Mouse (Mus musculus) left cerebral cortex, adult 8-10 months (tissue): Measurements from ENCODE around the gene Mgll. TPM values are rescaled to one million over a fixed set of nuclear protein-coding genes. Genes with fewer than 3 reads are reported as not detected.
A peak's percentile ranks its signal among the peaks of the same experiment; 100 is the strongest.

Source experiments
- DNase-seq, 2 experiments: peaks; one replicate each; pipeline ENCODE4 v3.0.0; 2022; ENCODE audit warnings: low spot score in 2 of 2
- total RNA-seq, 4 experiments: library from RNA; stranded (reverse); gene quantifications; 2 replicates each; pipeline ENCODE4 v1.2.4; 2022

Mgll gene
- total RNA-seq, 4 experiments from 2014 or later, result 167 to 184 (median 176) TPM

DNA sequence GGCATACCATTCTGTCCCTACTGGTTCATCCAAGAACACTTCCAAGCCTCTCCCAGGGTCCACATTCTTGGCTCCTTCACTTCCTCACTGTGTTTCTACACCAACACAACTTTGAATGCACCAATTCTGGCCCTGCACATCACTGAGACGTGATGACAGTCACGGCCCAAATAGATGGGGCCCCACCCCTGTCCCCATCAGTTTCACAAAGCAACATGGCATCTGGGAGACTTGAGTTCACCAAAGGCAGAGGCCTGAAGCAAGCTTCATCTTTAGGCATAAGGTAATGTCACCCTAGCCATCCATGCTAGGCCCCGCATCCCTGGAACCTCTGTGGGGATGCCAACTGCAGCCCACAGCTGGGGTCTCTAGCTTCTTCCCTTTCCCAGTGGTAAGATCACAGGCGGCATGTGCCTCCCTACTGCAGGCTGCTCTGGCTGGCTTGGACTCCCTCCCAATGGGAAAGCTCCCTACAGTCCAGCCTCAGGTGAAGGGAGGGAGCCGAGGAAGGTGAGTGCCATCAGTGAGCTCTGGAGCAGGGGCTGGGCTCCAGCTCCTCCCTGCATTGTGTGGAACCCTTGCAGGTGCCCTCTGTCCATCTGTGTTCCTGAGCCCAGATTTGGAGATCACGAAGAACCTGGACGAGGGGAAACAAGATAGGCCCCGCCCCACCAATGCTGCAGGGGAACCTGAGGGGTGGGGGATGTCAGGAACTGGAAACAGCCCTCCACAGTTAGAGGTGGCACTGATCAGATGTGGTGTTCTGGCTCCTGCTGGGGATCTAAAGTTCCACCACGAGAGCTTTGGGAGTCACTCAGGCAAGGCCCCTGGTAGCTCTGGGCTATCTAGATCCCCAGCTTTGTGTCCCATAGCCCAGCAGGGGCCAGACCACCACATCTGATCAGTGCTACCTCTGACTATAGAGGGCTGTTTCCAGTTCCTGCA lies 119.8 kb downstream of the Mgll start:
- DNase-seq, result no peak

- no peak for DNase-seq
Measured at GRCm38 (mm10) chr6:88844901-88845565, 120.8 kb downstream of the Mgll start.

GRCm38 (mm10) chr6:88847571-88847970 lies 123.4 kb downstream of the Mgll start:
- DNase-seq, result no peak

DNA sequence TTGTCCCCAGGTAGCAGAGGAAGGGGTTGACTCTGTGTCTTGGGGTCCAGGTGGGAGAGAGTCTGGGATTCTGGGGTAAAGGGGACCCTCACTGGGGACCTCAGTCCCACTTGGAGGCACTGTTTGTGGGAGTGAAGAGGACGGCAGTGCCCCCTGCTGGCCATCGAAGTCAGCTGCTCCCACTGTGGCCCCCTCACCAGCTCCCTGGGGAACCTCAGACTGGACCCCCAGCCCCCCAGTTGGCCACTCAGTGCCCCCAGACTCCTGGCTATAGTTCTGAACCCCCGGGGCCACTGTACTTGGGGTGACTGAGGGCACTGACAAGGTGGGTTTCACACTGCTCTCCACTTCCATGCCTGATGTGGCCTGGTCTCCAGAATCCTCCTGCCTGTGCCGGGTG lies 125.1 kb downstream of the Mgll start:
- no peak for DNase-seq

- no peak for DNase-seq
Measured at GRCm38 (mm10) chr6:88850034-88850433, 125.8 kb downstream of the Mgll start.

GRCm38 (mm10) chr6:88854509-88854908 lies 130.3 kb downstream of the Mgll start:
- DNase-seq, result no peak

DNA sequence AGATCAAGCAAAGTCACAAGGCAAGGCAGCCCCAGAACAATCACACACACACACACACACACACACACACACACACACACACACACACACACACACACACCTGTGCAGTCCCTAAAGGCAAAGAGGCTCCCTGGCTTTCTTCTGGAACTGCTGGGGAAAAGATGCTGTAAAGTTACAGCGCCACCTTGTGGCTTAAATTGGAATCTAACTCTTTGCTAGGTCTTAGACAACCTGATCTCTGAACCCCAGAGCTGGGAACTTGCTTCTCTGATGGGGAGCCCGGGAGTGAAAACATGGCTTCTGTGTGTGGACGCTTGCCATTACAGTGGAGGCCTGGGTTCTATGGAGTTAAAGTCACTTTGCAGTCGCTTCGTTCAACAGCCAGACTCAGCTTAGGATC lies 131.4 kb downstream of the Mgll start:
- no peak for DNase-seq

DNA sequence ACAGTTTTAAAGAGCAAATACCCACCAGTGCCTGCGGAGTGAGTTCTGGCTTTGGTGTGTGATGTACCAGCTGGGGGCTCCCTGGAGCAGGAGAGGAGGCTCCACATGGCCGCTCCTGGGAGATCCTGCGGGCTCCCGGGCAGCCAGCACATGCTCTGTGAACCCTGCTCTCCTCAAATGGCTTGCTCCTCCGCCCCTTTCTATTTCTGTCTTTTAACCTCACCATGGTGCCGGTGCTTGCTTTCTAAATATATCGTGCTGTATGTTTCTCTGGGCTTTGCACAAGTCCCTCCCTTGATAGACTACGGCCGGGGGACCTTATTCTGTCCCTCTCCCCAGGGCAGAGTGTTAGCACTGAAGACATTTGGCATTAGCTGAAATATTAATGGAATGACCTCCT lies 133.0 kb downstream of the Mgll start:
- DNase-seq, result no peak

GRCm38 (mm10) chr6:88857830-88858229 lies 133.6 kb downstream of the Mgll start:
- no peak for DNase-seq

- no peak for DNase-seq
Measured at GRCm38 (mm10) chr6:88858341-88858740, 134.1 kb downstream of the Mgll start.

DNA sequence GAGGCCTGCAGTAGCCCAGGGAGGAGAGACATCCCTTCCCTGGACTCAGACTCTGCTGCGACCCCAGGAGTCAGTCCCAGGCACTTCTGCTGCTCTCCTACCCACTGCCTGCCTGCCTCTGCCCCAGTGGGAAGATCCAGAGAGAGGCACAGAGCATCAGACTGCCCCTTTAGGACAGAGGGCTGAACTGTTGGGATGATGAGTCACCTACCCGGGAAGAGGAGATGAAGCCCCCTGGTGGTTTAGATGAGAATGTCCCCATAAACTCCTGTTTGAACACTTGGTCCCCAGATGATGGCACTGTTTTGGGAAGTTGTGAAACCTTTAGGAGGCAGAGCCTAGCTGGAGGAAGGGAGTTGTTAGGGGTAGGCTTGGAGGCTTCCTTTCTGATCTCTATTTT lies 136.7 kb downstream of the Mgll start:
- DNase-seq, result no peak

- DNase-seq, result no peak
Measured at GRCm38 (mm10) chr6:88865704-88866103, 141.5 kb downstream of the Mgll start.

- peak in 1 of 2 experiments; percentile 66 for DNase-seq
Measured at GRCm38 (mm10) chr6:88869459-88869858, 145.2 kb downstream of the Mgll start.

- DNase-seq, result no peak
Measured at GRCm38 (mm10) chr6:88870594-88870993, 146.4 kb downstream of the Mgll start.

- DNase-seq, result peak in 1 of 2 experiments; percentile 64
Measured at GRCm38 (mm10) chr6:88871546-88871945, 147.3 kb downstream of the Mgll start.

DNA sequence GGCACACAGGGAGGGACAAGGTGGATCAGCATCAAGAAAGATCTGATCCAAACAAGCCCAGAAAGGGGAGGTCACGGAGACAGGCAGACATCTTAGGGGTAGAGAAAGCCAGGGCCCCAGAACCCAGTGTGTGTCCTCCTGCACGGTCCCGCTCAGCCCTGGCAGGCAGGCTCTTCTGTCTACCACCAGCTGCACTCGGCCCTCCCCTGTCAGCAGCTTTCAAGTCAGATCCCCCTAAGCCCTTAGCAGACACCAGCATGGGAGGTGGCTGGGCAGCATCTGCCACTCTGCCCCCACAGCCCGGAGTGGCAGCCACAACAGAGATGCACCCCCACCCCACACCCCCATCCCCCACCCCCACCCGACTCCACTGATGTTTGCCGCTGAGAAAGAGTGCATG lies 148.6 kb downstream of the Mgll start:
- DNase-seq, result no peak

DNA sequence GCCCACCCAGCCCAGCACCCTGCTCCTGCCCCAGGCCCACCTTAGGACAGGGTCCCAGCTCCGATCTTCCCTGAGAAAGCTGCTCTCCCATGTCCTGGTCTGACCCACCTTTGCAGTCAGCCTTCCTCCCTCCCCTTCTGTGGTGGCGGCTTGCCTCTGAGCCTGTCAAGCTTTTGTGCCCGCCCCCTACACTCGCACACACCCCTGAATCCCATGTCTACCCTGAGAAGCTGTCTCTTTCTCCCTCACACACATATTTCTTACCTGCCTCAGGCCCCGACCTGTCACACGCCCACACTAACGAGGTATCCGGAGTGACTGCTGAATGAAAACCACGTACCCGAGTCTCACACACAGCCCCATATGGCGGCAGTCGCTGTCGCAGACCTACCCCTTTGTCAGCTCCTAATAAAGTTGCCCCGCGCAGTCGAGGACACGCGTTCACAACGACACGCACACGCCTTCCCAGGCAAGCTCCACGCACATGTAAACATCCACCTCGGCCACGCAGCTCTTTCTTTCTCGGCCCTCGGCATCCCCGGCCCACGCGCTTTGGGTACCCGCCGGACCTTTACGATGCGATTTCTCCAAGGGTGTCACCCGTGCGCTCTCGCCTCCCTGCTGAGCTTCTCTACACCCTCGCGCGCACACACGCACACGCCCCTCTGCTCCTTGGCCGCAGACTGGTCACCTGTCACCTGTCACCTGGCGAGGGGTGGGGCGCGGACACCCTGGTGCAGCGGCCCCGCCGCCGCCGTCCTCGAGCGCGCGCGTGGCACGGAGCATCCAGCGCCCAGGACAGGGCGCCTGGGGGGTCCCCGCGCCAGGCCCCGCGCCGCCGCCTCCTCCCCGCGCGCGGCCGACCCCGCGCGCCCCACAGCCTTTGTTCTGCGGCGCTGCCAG lies 150.0 kb downstream of the Mgll start:
- DNase-seq, result peak in 1 of 2 experiments; percentile 25

DNA sequence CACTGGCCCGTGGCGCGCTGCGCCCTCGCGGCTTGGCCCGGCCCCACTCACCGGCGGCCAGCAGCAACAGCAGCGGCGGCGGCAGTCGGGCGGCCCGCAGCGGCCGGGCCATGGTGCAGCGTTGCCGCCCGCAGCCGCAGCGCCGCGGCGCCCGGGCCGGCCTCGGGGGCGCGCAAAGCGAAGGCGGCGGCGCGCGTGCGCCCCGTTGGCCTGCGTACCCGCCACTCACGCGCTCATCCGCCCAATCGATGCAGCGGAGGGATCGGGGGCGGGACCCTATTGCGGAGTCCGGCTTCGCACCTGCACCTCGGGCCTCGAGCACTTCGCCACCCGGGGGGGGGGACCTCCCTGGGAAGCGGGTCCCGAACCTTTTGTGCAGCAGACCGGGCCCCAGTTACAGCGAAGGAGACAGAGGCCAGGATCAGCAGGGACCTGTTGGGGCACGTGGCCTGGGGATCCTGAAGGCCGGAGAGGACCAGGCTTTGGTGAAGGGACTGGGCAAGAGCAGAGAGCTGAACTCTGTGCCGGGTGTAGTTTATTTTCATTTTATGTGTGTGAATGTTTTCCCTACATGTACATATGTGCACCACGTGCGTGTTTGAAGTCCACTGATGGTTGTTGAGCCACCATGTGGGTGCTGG lies 150.8 kb downstream of the Mgll start, which contains the start of gene Podxl2:
TSS of gene Podxl2 (minus strand) at position 177 of the 641 bp plus-strand sequence.
- DNase-seq, result peak; percentile 54 to 75
